Mouse (Mus musculus): ENCODE measurements at regions not wholly inside any gene's neighbourhood (a gene's known extent, or its start where the extent isn't known, plus 50 kb on each side); places are given as distances from the start of the nearest gene placed in this dataset.
"Not testable (repeated sequence)": the region's sequence is repeated elsewhere in the genome, so short reads cannot be mapped to it uniquely, and the experiment has no call there.

GRCm38 (mm10) chr6:14632837-14633236, 122.2 kb downstream of the Ppp1r3a start:
- no peak for ATAC-seq (replicated peaks; ENCODE audit: low FRiP score, low TSS enrichment, poor library complexity, severe bottlenecking)

GRCm38 (mm10) chr6:14631719-14632445, 123.2 kb downstream of the Ppp1r3a start:
- ATAC-seq (replicated peaks; ENCODE audit: low FRiP score, low TSS enrichment, poor library complexity, severe bottlenecking), result no peak

DNA sequence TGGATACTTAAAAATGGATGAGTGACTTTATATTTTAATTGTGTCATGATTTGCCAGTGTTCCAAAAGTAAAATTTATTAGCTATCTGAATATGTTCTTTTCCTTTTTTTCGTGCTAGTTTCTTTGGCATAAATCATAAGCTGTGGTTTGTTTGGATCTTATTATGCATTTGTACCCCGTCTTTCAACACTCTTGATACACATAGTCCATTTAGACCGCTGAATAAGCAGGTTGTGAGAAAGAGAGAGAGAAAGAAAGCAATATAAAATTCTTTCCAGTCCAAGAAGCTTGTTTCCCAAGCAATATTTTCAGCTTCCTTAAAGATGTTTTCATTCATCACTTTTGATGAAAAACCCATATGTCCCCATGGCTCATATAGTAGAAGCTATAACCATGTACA, 138.4 kb downstream of the Ppp1r3a start:
- no peak for ATAC-seq (replicated peaks; ENCODE audit: low FRiP score, low TSS enrichment, poor library complexity, severe bottlenecking)

GRCm38 (mm10) chr6:14608076-14608475, 147.0 kb downstream of the Ppp1r3a start:
- ATAC-seq (replicated peaks; ENCODE audit: low FRiP score, low TSS enrichment, poor library complexity, severe bottlenecking), result no peak

DNA sequence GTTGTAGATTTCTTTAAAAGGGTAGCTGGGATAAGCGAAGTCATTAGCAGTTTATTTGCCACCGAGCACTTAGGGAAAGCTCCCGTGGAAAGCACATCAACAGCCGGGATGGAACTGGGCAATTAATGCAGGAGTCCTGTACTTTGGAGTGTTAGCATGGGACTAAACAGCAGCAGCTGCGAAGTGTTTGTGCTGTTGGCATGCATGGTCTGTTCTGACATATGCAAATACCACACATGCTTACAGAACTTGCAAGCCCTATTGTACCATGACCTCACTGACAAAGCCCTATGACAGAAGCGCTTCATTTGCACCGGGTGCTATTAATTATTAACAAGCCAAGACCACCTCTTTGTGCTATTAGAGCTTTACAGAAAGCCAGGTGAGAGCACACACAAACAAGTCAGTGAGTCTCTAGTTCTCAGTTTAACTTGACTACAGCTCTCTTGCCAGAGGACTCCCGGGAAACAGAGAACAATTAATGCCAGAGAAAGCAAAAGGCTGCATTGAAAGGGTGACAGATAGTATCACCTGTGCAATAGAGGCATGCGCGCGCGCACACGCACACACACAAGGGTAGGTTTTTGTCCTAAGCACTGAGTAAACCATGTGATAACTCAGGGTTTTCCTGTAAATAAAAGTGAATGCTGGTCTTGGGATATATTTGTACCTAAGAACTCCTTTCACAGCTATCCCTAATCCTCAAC, 154.4 kb downstream of the Ppp1r3a start:
- no peak for ATAC-seq (replicated peaks; ENCODE audit: low FRiP score, low TSS enrichment, poor library complexity, severe bottlenecking)

GRCm38 (mm10) chr6:14596880-14597466, 158.1 kb downstream of the Ppp1r3a start:
- ATAC-seq (replicated peaks; ENCODE audit: low FRiP score, low TSS enrichment, poor library complexity, severe bottlenecking), result no peak

GRCm38 (mm10) chr6:14585827-14586226, 169.2 kb downstream of the Ppp1r3a start:
- ATAC-seq (replicated peaks; ENCODE audit: low FRiP score, low TSS enrichment, poor library complexity, severe bottlenecking), result peak; percentile 73; the same call in 1 of the 2 replicates

DNA sequence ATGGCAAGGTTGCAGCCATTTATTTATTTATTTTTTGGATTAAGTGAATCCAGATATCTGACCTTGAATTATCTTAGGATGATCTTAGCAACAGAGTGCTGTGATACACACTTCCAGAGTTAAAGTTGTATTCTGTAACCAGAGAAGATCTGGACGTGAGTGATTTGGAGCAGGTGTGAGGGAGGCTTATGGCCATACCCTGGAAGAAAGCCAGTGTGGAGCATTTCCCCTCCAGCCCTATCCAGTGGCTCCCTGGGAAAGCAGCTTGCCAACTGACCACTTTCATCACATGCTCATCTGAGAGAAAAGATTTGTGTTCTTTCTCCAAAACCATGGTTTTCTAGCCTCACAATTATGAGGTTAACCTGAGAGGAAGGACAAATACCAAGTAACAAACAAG, 171.2 kb downstream of the Ppp1r3a start:
- no peak for ATAC-seq (replicated peaks; ENCODE audit: low FRiP score, low TSS enrichment, poor library complexity, severe bottlenecking)

DNA sequence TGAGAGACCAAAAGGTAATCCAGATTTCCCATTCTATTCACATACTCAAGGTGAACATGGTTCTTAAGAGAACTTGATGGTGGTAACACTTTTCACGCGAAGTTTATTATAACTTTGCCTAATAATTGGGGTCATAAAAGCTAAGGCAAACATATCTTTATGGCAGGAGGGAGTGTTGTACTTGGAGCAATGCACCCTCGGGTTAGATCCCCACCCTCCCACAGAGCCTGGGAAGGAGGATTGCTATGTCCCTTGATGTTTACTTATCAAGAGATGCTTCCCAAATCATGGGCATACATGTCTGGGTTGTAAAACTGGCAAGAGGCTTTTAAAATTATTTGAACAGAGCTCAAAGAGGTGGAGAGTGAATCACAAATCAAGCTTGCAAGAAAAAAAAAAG, 180.5 kb downstream of the Ppp1r3a start:
- ATAC-seq (replicated peaks; ENCODE audit: low FRiP score, low TSS enrichment, poor library complexity, severe bottlenecking), result no peak

DNA sequence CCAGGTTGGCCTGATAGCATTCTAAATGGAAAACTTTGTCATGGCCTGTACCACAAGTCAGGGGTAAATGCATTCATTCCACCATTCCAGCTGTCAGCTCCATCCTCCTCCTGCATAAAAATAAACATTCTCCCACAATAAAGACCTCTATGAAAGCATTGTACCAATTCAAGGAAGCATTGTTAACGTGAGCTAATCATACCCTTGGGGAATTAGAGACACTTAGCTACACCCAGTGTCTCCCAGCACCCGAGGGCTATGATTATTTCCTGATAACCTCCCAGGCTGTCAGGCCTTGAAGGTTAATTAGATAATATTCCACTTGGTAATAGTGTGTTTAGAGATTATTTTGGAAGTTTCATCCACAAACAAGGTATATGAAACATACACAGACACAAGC, 182.1 kb downstream of the Ppp1r3a start:
- ATAC-seq (replicated peaks; ENCODE audit: low FRiP score, low TSS enrichment, poor library complexity, severe bottlenecking), result no peak

DNA sequence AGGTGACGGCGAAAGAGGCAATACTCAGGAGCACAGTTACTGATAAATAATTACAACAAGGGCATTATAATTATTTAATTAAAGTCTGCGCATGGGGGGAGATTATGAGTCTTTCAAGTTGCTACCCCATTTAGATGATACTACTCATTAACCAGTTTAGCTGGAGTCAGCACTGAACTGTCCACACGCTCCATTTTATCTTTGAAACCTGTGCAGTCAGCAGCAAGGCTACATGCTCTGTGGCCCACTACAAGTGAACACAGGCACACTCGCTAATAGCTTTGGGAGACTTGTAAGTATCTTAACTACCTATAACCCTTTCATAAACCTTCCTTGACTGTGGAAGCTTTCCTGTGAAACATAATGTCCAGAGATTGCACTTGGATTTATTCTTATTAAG, 214.7 kb downstream of the Ppp1r3a start:
- no peak for ATAC-seq (replicated peaks; ENCODE audit: low FRiP score, low TSS enrichment, poor library complexity, severe bottlenecking)

DNA sequence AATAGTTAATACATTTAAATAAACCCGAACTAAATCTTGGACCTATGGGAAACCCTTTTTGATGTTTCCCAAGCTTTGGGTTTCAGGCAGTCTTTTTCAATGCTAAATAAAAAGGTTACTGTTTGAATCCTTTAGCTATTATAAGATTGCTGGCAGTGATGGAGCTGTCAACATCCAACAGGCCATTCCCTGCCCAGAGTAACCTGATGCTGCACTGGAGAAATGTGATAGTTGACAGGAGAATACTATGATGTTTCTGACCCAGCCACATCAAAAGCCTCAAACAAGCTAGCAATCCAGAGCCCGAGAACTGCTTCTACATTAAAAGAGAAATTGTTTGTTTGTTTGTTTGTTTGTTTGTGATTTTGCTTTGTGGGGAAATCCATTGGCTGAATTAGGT, 226.0 kb downstream of the Ppp1r3a start:
- ATAC-seq (replicated peaks; ENCODE audit: low FRiP score, low TSS enrichment, poor library complexity, severe bottlenecking), result no peak

GRCm38 (mm10) chr6:14528564-14528963, 226.5 kb downstream of the Ppp1r3a start:
- no peak for ATAC-seq (replicated peaks; ENCODE audit: low FRiP score, low TSS enrichment, poor library complexity, severe bottlenecking)

- ATAC-seq (replicated peaks; ENCODE audit: low FRiP score, low TSS enrichment, poor library complexity, severe bottlenecking), result no peak
These were observed 232.3 kb downstream of the Ppp1r3a start for GRCm38 (mm10) chr6:14522742-14523141.

DNA sequence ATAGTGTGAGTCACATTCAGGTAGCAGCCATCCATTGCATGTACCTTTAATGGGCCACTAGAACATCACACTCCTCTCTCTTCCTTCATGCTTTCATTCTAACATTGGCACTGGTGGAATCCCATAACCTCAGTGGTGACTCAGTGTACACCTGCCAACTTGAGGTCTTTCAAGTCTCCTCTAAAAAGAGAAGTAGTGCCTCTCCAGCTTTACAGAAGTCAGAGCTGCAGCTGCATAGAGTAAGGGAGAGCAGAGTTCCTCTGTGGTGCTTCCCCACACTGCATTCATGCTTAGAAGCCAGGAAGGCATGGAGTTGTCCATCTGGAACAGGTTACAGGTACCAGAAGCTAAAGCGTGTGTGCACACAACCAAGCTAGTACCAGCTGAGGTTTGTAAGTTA, 233.8 kb downstream of the Ppp1r3a start:
- no peak for ATAC-seq (replicated peaks; ENCODE audit: low FRiP score, low TSS enrichment, poor library complexity, severe bottlenecking)

GRCm38 (mm10) chr6:14504171-14504570, 250.9 kb downstream of the Ppp1r3a start:
- ATAC-seq (replicated peaks; ENCODE audit: low FRiP score, low TSS enrichment, poor library complexity, severe bottlenecking), result no peak

- no peak for ATAC-seq (replicated peaks; ENCODE audit: low FRiP score, low TSS enrichment, poor library complexity, severe bottlenecking)
These were observed 254.4 kb downstream of the Ppp1r3a start for GRCm38 (mm10) chr6:14500663-14501062.

- ATAC-seq (replicated peaks; ENCODE audit: low FRiP score, low TSS enrichment, poor library complexity, severe bottlenecking), result not testable (repeated sequence)
These were observed 255.2 kb downstream of the Ppp1r3a start for GRCm38 (mm10) chr6:14499882-14500281.

GRCm38 (mm10) chr6:14486642-14487041, 268.4 kb downstream of the Ppp1r3a start:
- ATAC-seq (replicated peaks; ENCODE audit: low FRiP score, low TSS enrichment, poor library complexity, severe bottlenecking), result not testable (repeated sequence)

GRCm38 (mm10) chr6:14456394-14456793, 298.7 kb downstream of the Ppp1r3a start:
- ATAC-seq (replicated peaks; ENCODE audit: low FRiP score, low TSS enrichment, poor library complexity, severe bottlenecking), result no peak

DNA sequence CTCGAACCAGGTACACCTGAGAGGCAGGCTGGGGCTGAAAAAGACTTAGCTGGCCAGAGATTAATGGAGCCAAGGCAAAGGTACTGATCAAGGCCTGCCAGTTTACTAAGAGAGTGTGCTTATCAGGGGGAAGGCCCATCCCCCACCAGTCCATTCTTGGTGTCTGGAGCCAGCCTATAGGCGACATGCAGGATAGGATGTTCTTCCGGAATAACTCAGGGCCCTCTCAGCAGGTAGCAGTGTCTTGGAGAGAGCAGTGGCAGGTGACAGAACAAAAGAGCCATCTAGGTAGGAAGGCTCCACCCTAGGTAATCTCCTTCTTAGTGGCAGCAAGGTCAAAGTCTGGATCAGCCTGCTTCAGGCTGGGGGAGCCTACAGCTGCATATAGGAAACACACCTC, 301.8 kb downstream of the Ppp1r3a start:
- ATAC-seq (replicated peaks; ENCODE audit: low FRiP score, low TSS enrichment, poor library complexity, severe bottlenecking), result not testable (repeated sequence)

All from megakaryocyte-erythroid progenitor cell, adult 5-6 weeks (primary cell).